Mouse (Mus musculus) C2C12 (cell line): ENCODE measurements around the gene Mgst3.

Experiments
- CEBPB ChIP-seq: IDR thresholded peaks from one replicate; pipeline ENCODE4 v1.6.1; 2011; ENCODE audit warnings: low read depth, mild to moderate bottlenecking, control low read depth, moderate library complexity
- CTCF ChIP-seq: IDR thresholded peaks from one replicate; pipeline ENCODE4 v1.5.1; 2011; ENCODE audit not compliant: control insufficient read depth, insufficient read depth, insufficient read length
- FOSL1 ChIP-seq: IDR thresholded peaks from one replicate; pipeline ENCODE4 v1.8.0; 2011; ENCODE audit warnings: mild to moderate bottlenecking, low read length; ENCODE audit not compliant: poor library complexity, insufficient read depth, severe bottlenecking
- MAX ChIP-seq: IDR thresholded peaks from one replicate; pipeline ENCODE4 v1.6.1; 2011; ENCODE audit warnings: mild to moderate bottlenecking, control low read depth
- MYOD1 ChIP-seq: IDR thresholded peaks from one replicate; pipeline ENCODE4 v1.6.1; 2011; ENCODE audit warnings: low read depth; ENCODE audit not compliant: control insufficient read depth, insufficient read length
- MYOG ChIP-seq: IDR thresholded peaks from one replicate; pipeline ENCODE4 v1.6.1; 2011; ENCODE audit not compliant: control insufficient read depth, insufficient read length; ENCODE audit errors: extremely low read depth
- USF1 ChIP-seq: IDR thresholded peaks from one replicate; pipeline ENCODE4 v1.6.1; 2011; ENCODE audit warnings: low read depth, mild to moderate bottlenecking, control low read depth, moderate library complexity

- TF ChIP-seq CTCF (no peak), USF1 (no peak), MAX (no peak), MYOG (no peak), MYOD1 (no peak), FOSL1 (no peak), CEBPB (no peak)
Measured at GRCm38 (mm10) chr1:167342831-167343230, 50.8 kb downstream of the Mgst3 start.
